ENCODE assay signal across 21 mouse cellular contexts in the genomic region with DNA sequence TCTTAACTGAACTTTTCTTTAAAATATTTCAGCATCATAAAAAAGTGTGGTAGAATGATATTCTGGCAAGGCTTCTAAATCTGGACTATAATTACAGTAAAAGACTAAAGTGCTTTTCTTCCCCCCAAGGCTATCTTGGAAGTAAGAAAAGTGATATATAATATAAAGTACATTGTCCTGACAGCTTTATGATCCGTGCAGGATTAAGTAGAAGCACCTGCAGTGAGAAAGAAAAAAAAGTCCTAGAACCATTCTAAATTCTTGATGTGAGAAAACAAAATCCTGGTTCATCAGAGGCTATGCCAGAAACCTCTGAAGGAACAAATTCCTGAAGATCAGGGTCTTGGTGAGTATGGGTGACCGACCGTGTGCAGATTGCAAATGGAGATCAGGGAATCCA.
A peak's percentile ranks its signal among the peaks of the same experiment; 100 is the strongest.
DNase-seq lines count a peak whose midpoint lies in the region; ATAC-seq and TF ChIP-seq lines count a peak whose summit lies in the region.
"Had no signal": no experiment of that assay in that cellular context is flagged by ENCODE, and none has a peak within 500 bp of the region (broad histone marks: within the 10 kb centered on the region; RNA-seq: fewer than 3 reads in every experiment).

No protein-coding gene starts in this region.

- WGBS in kidney, embryonic 15.5 days = 39% methylated on average over 3 of the region's 3 CpGs
- WGBS in kidney, postnatal 0 days = 32% methylated on average over 3 of the region's 3 CpGs
- WGBS in limb, embryonic 14.5 days = 71% methylated on average over 3 of the region's 3 CpGs
- WGBS in limb, embryonic 10.5 days = 88% methylated on average over 3 of the region's 3 CpGs
- 76% methylated on average over 3 of the region's 3 CpGs for WGBS in stomach, postnatal 0 days

- H3K27me3 ChIP-seq in kidney, embryonic 15.5 days = no peaks in the 10 kb centered on the region
- no peaks in the 10 kb centered on the region for H3K27me3 ChIP-seq in kidney, postnatal 0 days (ENCODE audit: insufficient read depth, low read length)
- no peaks in the 10 kb centered on the region for H3K27me3 ChIP-seq in limb, embryonic 14.5 days (ENCODE audit: control insufficient read depth, insufficient read depth, low read length)
- H3K27me3 ChIP-seq in limb, embryonic 10.5 days (ENCODE audit: low read depth, poor library complexity, severe bottlenecking) = no peaks in the 10 kb centered on the region
- no peaks in the 10 kb centered on the region for H3K27me3 ChIP-seq in stomach, postnatal 0 days (ENCODE audit: control insufficient read depth, insufficient read depth, low read length)
- H3K27me3 ChIP-seq: embryonic facial prominence, embryonic 12.5 days; forebrain, embryonic 13.5 days; forebrain, embryonic 15.5 days had no signal

- no peak for TF ChIP-seq CTCF in kidney, postnatal 0 days (IDR thresholded peaks at IDR 0.05; ENCODE audit: low read depth)
- TF ChIP-seq CTCF in stomach, postnatal 0 days (IDR thresholded peaks at IDR 0.05; ENCODE audit: low read depth) = no peak

- H3K27ac ChIP-seq in kidney, embryonic 15.5 days = peak overlapping the region; percentile 58; the same call in 1 of the 2 replicates
- no peak overlapping the region for H3K27ac ChIP-seq in kidney, postnatal 0 days
- no peak overlapping the region for H3K27ac ChIP-seq in limb, embryonic 14.5 days (replicated peaks; ENCODE audit: low read depth, low read length)
- no peak overlapping the region for H3K27ac ChIP-seq in limb, embryonic 10.5 days
- H3K27ac ChIP-seq in stomach, postnatal 0 days (replicated peaks) = no peak overlapping the region
- H3K27ac ChIP-seq: embryonic facial prominence, embryonic 10.5 days; embryonic facial prominence, embryonic 12.5 days; forebrain, embryonic 13.5 days; forebrain, embryonic 15.5 days had no signal

- ATAC-seq in kidney, embryonic 15.5 days (replicated peaks; ENCODE audit: low FRiP score) = peak; percentile 57
- ATAC-seq in kidney, postnatal 0 days (replicated peaks; ENCODE audit: low FRiP score, low read depth) = no peak
- ATAC-seq in limb, embryonic 14.5 days (ENCODE audit: low FRiP score, low read depth) = no peak
- ATAC-seq in stomach, postnatal 0 days (ENCODE audit: low FRiP score, low TSS enrichment) = no peak
- ATAC-seq: activated CD4-positive, CD25-positive, alpha-beta regulatory T cell, adult 4 months; forebrain, embryonic 13.5 days; forebrain, embryonic 15.5 days had no signal

- H3K4me3 ChIP-seq in kidney, embryonic 15.5 days (replicated peaks) = no peak overlapping the region
- no peak overlapping the region for H3K4me3 ChIP-seq in kidney, postnatal 0 days (replicated peaks; ENCODE audit: low read depth, low read length)
- H3K4me3 ChIP-seq in limb, embryonic 14.5 days (replicated peaks; ENCODE audit: low read length) = no peak overlapping the region
- H3K4me3 ChIP-seq in limb, embryonic 10.5 days = no peak overlapping the region
- no peak overlapping the region for H3K4me3 ChIP-seq in stomach, postnatal 0 days (ENCODE audit: low read depth, low read length)
- H3K4me3 ChIP-seq: embryonic facial prominence, embryonic 10.5 days; embryonic facial prominence, embryonic 12.5 days; forebrain, embryonic 13.5 days; forebrain, embryonic 15.5 days had no signal

- H3K9ac ChIP-seq in kidney, embryonic 15.5 days = no peak overlapping the region
- no peak overlapping the region for H3K9ac ChIP-seq in kidney, postnatal 0 days (ENCODE audit: low read depth, low read length)
- no peak overlapping the region for H3K9ac ChIP-seq in limb, embryonic 14.5 days (ENCODE audit: low read depth, low read length, severe bottlenecking)
- H3K9ac ChIP-seq in stomach, postnatal 0 days (ENCODE audit: low read length) = no peak overlapping the region
- H3K9ac ChIP-seq: embryonic facial prominence, embryonic 12.5 days; forebrain, embryonic 13.5 days; forebrain, embryonic 15.5 days had no signal

- no peak for DNase-seq in kidney, postnatal 14 days
- DNase-seq in kidney, postnatal 0 days (ENCODE audit: low spot score) = peak; percentile 73
- DNase-seq in kidney, adult 11 months = no peak
- peak; percentile 40 for DNase-seq in limb, embryonic 14.5 days (ENCODE audit: low spot score)
- no peak for DNase-seq in limb, embryonic 10.5 days (ENCODE audit: low spot score)
- peak; percentile 17 for DNase-seq in forelimb bud, embryonic 11.5 days (ENCODE audit: low read depth, low spot score)
- no peak for DNase-seq in stomach, postnatal 0 days (ENCODE audit: low spot score)
- DNase-seq: adrenal gland, adult 8-10 months; adrenal gland, postnatal 14 days; adrenal gland, postnatal 36 days; cerebellum, adult 11-12 months; cerebellum, adult 2 months; cerebellum, adult 9-10 months; cerebellum, postnatal 10 days; cerebellum, postnatal 25 days had no signal

- H3K9me3 ChIP-seq in kidney, embryonic 15.5 days (replicated peaks) = no peaks in the 10 kb centered on the region
- H3K9me3 ChIP-seq in kidney, postnatal 0 days (replicated peaks; ENCODE audit: low read length) = no peaks in the 10 kb centered on the region
- H3K9me3 ChIP-seq in limb, embryonic 14.5 days (ENCODE audit: control insufficient read depth, low read length) = 0 out of 2 replicates have a peak, but pooled peaks cover 2% of the 10 kb centered on the region
- no peaks in the 10 kb centered on the region for H3K9me3 ChIP-seq in limb, embryonic 10.5 days (replicated peaks)
- no peaks in the 10 kb centered on the region for H3K9me3 ChIP-seq in stomach, postnatal 0 days (ENCODE audit: control insufficient read depth, low read length)
- H3K9me3 ChIP-seq: embryonic facial prominence, embryonic 12.5 days; forebrain, embryonic 15.5 days had no signal

- no peak for TF ChIP-seq POLR2A in limb, embryonic 14.5 days (IDR thresholded peaks at IDR 0.05; ENCODE audit: borderline replicate concordance, extremely low read depth, insufficient read depth, insufficient read length)

- H3K4me1 ChIP-seq in kidney, embryonic 15.5 days = peaks cover 15% of the 10 kb centered on the region
- 0 out of 2 replicates have a peak, but pooled peaks cover 2% of the 10 kb centered on the region for H3K4me1 ChIP-seq in kidney, postnatal 0 days (replicated peaks; ENCODE audit: insufficient read depth, low read length)
- no peaks in the 10 kb centered on the region for H3K4me1 ChIP-seq in limb, embryonic 14.5 days (ENCODE audit: control insufficient read depth, insufficient read depth, low read length)
- peaks cover 9% of the 10 kb centered on the region; the same call in 1 of the 2 replicates for H3K4me1 ChIP-seq in limb, embryonic 10.5 days
- H3K4me1 ChIP-seq in stomach, postnatal 0 days (replicated peaks; ENCODE audit: control insufficient read depth, insufficient read depth) = no peaks in the 10 kb centered on the region

- H3K36me3 ChIP-seq in kidney, embryonic 15.5 days = peaks cover 25% of the 10 kb centered on the region
- no peaks in the 10 kb centered on the region for H3K36me3 ChIP-seq in kidney, postnatal 0 days (ENCODE audit: insufficient read depth, low read length)
- peaks cover 11% of the 10 kb centered on the region; the same call in 1 of the 2 replicates for H3K36me3 ChIP-seq in limb, embryonic 14.5 days (ENCODE audit: control insufficient read depth, insufficient read depth, low read length)
- H3K36me3 ChIP-seq in limb, embryonic 10.5 days = peaks cover 17% of the 10 kb centered on the region
- H3K36me3 ChIP-seq in stomach, postnatal 0 days (ENCODE audit: control insufficient read depth, insufficient read depth, low read length) = no peaks in the 10 kb centered on the region

- no peak overlapping the region for H3K4me2 ChIP-seq in kidney, embryonic 15.5 days
- H3K4me2 ChIP-seq in kidney, postnatal 0 days (ENCODE audit: low read length) = no peak overlapping the region
- no peak overlapping the region for H3K4me2 ChIP-seq in limb, embryonic 14.5 days (replicated peaks; ENCODE audit: low read depth, low read length, severe bottlenecking)
- no peak overlapping the region for H3K4me2 ChIP-seq in stomach, postnatal 0 days (replicated peaks; ENCODE audit: low read depth)
- H3K4me2 ChIP-seq: embryonic facial prominence, embryonic 12.5 days; forebrain, embryonic 13.5 days; forebrain, embryonic 15.5 days had no signal

- TF ChIP-seq EP300 in stomach, postnatal 0 days (optimal IDR thresholded peaks at IDR 0.05) = no peak

Comparison
In these comparisons a context has a peak if more than half of its experiments do, and no peak if none do; other contexts are left out.
1. DNase-seq: peak in kidney, postnatal 0 days (single experiment), limb, embryonic 14.5 days (single experiment) and forelimb bud, embryonic 11.5 days (single experiment); none in kidney, postnatal 14 days (single experiment), kidney, adult 11 months (single experiment), limb, embryonic 10.5 days (single experiment) and stomach, postnatal 0 days (single experiment).